Mouse (Mus musculus): Measurements from ENCODE around the gene Pradc1. TPM values are rescaled to one million over a fixed set of nuclear protein-coding genes. Genes with fewer than 3 reads are reported as not detected.
A peak's percentile ranks its signal among the peaks of the same experiment; 100 is the strongest.

The Pradc1 gene
- total and polyA plus RNA-seq, 2 experiments, result 6.3 to 19.7 TPM

DNA sequence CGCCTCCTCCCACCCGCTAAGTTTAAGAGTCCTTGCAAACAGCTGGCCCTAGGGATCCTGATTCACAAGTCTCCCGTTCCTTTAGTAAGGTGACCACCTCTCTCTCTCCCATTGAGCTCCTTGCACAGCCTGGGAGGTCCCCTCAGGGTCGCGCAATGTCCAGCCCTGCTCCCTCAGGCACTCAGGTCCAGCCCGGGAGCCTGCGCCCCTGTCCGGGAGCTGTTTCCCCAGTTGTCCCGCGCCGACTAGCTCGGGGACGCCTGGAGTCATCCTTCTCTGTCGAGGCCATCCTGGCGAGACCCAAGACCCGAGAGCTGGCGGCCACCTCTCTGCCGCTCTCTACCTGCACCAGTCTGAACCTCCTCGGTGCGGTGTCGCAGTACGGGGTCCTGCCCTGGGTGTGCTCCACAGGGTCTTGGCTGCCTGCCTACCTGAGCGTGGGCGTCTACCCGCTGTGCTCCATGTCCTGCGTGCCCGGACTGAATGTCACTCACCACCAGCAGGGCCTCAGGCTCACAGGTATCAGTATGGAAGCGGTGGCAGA lies 27.9 kb downstream of the Pradc1 start, which contains the start of gene Noto:
TSS of gene Noto (plus strand) at position 51 of the 544 bp plus-strand sequence.
- no peak for DNase-seq (ENCODE audit: extremely low read depth, low read depth, low spot score)
- Histone ChIP-seq H3K9ac (ENCODE audit: low read depth, low read length) (no peak within 1 kb of the TSS), H3K79me2 (ENCODE audit: control insufficient read depth, insufficient read depth, low read length) (no peaks in the 10 kb centered on the region), H3K27me3 (ENCODE audit: control insufficient read depth, insufficient read depth, low read length) (peaks cover 4% of the 10 kb centered on the region), H3K27ac (replicated peaks; ENCODE audit: insufficient read depth, low read depth, low read length) (no peak within 1 kb of the TSS), H3K4me1 (ENCODE audit: control insufficient read depth, insufficient read depth, low read length) (no peaks in the 10 kb centered on the region), H3K36me3 (ENCODE audit: control insufficient read depth, insufficient read depth, low read length) (no peaks in the 10 kb centered on the region), H3K4me3 (ENCODE audit: insufficient read depth, low read depth, low read length) (no peak within 1 kb of the TSS)
- TF ChIP-seq CTCF (IDR thresholded peaks at IDR 0.05; ENCODE audit: low read depth, low read length), result no peak
- TF ChIP-seq POLR2A (IDR thresholded peaks at IDR 0.05; ENCODE audit: extremely low read depth, insufficient read depth, low read length), result no peak
- WGBS, result 25% methylated on average over 28 of the region's 28 CpGs

DNA sequence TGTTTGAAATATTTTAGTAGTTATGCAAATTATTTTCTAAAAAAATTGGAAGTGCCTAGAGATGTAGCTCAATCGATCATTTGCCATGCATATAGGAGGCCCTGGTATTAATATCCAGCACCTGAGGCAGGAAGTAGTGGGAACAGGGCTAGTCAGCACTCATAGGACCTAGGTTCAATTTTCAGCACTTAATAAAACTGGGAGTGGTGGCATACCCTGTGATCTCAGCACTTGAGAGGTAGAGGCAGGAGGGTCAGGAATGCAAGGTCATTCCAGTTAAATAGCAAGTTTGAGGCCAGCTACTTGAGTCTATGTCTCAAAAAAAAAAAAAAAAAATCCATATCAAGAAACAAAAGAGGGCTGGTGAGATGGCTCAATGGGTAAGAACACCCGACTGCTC lies 32.6 kb downstream of the Pradc1 start:
- H3K79me2 ChIP-seq (ENCODE audit: control insufficient read depth, insufficient read depth, low read length), result no peaks in the 10 kb centered on the region
- DNase-seq (ENCODE audit: extremely low read depth, low read depth, low spot score), result no peak
- H3K27me3 ChIP-seq (ENCODE audit: control insufficient read depth, insufficient read depth, low read length), result peaks cover 3% of the 10 kb centered on the region
- H3K36me3 ChIP-seq (ENCODE audit: control insufficient read depth, insufficient read depth, low read length), result no peaks in the 10 kb centered on the region
- WGBS, result 88% methylated on average over 2 of the region's 2 CpGs
- H3K4me1 ChIP-seq (ENCODE audit: control insufficient read depth, insufficient read depth, low read length), result no peaks in the 10 kb centered on the region
- TF ChIP-seq CTCF (IDR thresholded peaks at IDR 0.05; ENCODE audit: low read depth, low read length), result no peak
- no peak for TF ChIP-seq POLR2A (IDR thresholded peaks at IDR 0.05; ENCODE audit: extremely low read depth, insufficient read depth, low read length)
- no peak overlapping the region for H3K9ac ChIP-seq (ENCODE audit: low read depth, low read length)
- H3K27ac ChIP-seq (replicated peaks; ENCODE audit: insufficient read depth, low read depth, low read length), result no peak overlapping the region
- H3K4me3 ChIP-seq (ENCODE audit: insufficient read depth, low read depth, low read length), result no peak overlapping the region

DNA sequence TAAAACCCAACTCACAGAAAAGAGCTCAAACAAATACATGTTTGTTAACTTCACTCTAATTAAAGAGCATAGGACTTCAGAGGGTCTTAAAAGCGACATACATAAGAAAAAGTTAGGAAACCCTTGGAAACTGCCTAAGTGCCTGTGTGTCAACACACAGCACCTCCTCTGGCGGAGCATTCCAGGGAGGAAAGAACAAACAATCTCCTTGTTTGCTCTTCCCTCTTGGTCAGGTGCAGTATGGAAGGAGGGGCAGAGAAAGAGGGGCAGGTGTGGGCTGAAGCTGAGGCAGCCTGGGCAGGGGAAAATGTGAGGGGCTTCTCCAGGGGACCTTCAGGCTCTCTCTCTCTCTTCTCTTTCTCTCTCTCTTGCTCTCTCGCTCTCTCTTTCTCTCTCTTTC lies 35.9 kb downstream of the Pradc1 start:
- DNase-seq (ENCODE audit: extremely low read depth, low read depth, low spot score), result no peak
- TF ChIP-seq POLR2A (IDR thresholded peaks at IDR 0.05; ENCODE audit: extremely low read depth, insufficient read depth, low read length), result no peak
- TF ChIP-seq CTCF (IDR thresholded peaks at IDR 0.05; ENCODE audit: low read depth, low read length), result no peak
- Histone ChIP-seq H3K36me3 (ENCODE audit: control insufficient read depth, insufficient read depth, low read length) (no peaks in the 10 kb centered on the region), H3K4me3 (ENCODE audit: insufficient read depth, low read depth, low read length) (no peak overlapping the region), H3K79me2 (ENCODE audit: control insufficient read depth, insufficient read depth, low read length) (no peaks in the 10 kb centered on the region), H3K9ac (ENCODE audit: low read depth, low read length) (no peak overlapping the region), H3K27ac (replicated peaks; ENCODE audit: insufficient read depth, low read depth, low read length) (no peak overlapping the region), H3K27me3 (ENCODE audit: control insufficient read depth, insufficient read depth, low read length) (no peaks in the 10 kb centered on the region), H3K4me1 (ENCODE audit: control insufficient read depth, insufficient read depth, low read length) (no peaks in the 10 kb centered on the region)
- 50% methylated on average over 3 of the region's 3 CpGs for WGBS

DNA sequence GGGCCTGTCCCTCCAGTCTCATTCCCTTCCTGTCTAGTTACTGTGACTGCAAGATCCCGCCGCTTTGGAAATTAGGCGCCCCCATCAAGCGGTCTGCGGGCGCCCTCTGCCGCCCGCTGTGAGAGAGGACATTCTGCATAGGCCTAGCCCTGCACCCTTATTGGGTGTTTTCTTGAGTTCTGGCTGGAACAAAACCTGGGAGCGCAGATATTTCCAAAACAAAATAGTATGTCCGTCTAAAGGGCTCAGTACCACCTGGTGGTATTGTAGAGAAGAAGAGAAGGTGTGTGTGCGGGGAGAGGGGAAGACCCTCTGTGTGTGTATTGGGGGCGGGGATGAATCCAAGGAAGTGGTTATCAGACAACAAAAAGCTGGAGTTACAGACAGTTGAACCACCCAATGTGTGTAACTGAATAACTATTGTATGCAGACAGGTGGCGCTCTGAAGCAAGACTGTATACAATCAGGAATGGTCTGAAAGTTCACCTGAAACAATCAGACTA lies 40.9 kb downstream of the Pradc1 start:
- no peaks in the 10 kb centered on the region for H3K36me3 ChIP-seq (ENCODE audit: control insufficient read depth, insufficient read depth, low read length)
- H3K9ac ChIP-seq (ENCODE audit: low read depth, low read length), result no peak overlapping the region
- no peak overlapping the region for H3K27ac ChIP-seq (replicated peaks; ENCODE audit: insufficient read depth, low read depth, low read length)
- H3K4me3 ChIP-seq (ENCODE audit: insufficient read depth, low read depth, low read length), result no peak overlapping the region
- peak; percentile 19 for DNase-seq (ENCODE audit: extremely low read depth, low read depth, low spot score)
- peaks cover 7% of the 10 kb centered on the region for H3K27me3 ChIP-seq (ENCODE audit: control insufficient read depth, insufficient read depth, low read length)
- 21% methylated on average over 13 of the region's 13 CpGs for WGBS
- H3K4me1 ChIP-seq (ENCODE audit: control insufficient read depth, insufficient read depth, low read length), result no peaks in the 10 kb centered on the region
- H3K79me2 ChIP-seq (ENCODE audit: control insufficient read depth, insufficient read depth, low read length), result no peaks in the 10 kb centered on the region
- TF ChIP-seq POLR2A (IDR thresholded peaks at IDR 0.05; ENCODE audit: extremely low read depth, insufficient read depth, low read length), result no peak
- peak; percentile 80 for TF ChIP-seq CTCF (IDR thresholded peaks at IDR 0.05; ENCODE audit: low read depth, low read length)

DNA sequence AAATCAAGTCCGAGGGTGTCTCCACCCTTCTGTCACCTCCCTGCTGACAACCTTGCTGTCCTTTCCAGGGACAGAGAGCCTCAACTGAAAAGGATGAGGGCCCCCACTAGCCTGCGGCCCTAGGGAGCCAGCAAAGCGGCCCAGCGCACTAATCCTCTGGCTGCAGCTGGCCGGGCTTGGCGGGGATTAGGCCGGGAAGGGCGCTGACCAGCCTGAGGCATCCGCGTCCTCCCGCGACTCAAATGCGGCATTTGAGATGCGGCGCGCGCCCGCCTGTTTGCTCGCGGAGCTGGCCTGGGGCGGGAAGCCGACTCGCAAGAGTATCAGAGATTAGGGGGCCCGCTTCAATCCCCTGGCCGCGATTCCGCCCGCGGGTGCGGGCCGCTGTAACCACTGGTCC lies 42.8 kb downstream of the Pradc1 start:
- TF ChIP-seq POLR2A (IDR thresholded peaks at IDR 0.05; ENCODE audit: extremely low read depth, insufficient read depth, low read length) (no peak), CTCF (IDR thresholded peaks at IDR 0.05; ENCODE audit: low read depth, low read length) (no peak)
- WGBS, result 9% methylated on average over 31 of the region's 31 CpGs
- no peak for DNase-seq (ENCODE audit: extremely low read depth, low read depth, low spot score)
- Histone ChIP-seq H3K27ac (replicated peaks; ENCODE audit: insufficient read depth, low read depth, low read length) (no peak overlapping the region), H3K9ac (ENCODE audit: low read depth, low read length) (no peak overlapping the region), H3K27me3 (ENCODE audit: control insufficient read depth, insufficient read depth, low read length) (peaks cover 7% of the 10 kb centered on the region), H3K4me3 (ENCODE audit: insufficient read depth, low read depth, low read length) (no peak overlapping the region), H3K79me2 (ENCODE audit: control insufficient read depth, insufficient read depth, low read length) (no peaks in the 10 kb centered on the region), H3K36me3 (ENCODE audit: control insufficient read depth, insufficient read depth, low read length) (no peaks in the 10 kb centered on the region), H3K4me1 (ENCODE audit: control insufficient read depth, insufficient read depth, low read length) (no peaks in the 10 kb centered on the region)

DNA sequence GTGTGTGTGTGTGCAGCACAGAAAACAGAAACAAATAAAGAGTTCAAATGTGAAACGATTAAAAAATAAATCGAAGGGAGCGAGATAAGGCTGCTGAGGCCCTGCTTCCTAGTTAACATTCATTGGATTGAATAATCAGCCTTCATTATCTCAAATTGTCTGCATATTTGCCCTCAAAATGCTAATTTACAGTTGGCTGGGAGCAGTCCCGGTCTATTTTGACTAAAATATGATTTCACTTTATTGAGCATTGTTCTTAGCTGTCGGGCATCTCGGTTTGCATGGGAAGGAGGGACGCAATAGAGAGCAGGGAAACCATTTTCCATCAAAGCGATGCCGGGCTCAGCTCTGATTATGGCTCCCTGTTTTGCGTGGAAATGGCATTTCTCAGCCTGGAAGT lies 48.7 kb downstream of the Pradc1 start:
- no peaks in the 10 kb centered on the region for H3K36me3 ChIP-seq (ENCODE audit: control insufficient read depth, insufficient read depth, low read length)
- H3K79me2 ChIP-seq (ENCODE audit: control insufficient read depth, insufficient read depth, low read length), result no peaks in the 10 kb centered on the region
- no peak overlapping the region for H3K9ac ChIP-seq (ENCODE audit: low read depth, low read length)
- H3K27ac ChIP-seq (replicated peaks; ENCODE audit: insufficient read depth, low read depth, low read length), result no peak overlapping the region
- no peak overlapping the region for H3K4me3 ChIP-seq (ENCODE audit: insufficient read depth, low read depth, low read length)
- TF ChIP-seq CTCF (IDR thresholded peaks at IDR 0.05; ENCODE audit: low read depth, low read length) (no peak), POLR2A (IDR thresholded peaks at IDR 0.05; ENCODE audit: extremely low read depth, insufficient read depth, low read length) (no peak)
- WGBS, result 74% methylated on average over 10 of the region's 10 CpGs
- H3K4me1 ChIP-seq (ENCODE audit: control insufficient read depth, insufficient read depth, low read length), result no peaks in the 10 kb centered on the region
- no peaks in the 10 kb centered on the region; the same call in 1 of the 2 replicates for H3K27me3 ChIP-seq (ENCODE audit: control insufficient read depth, insufficient read depth, low read length)
- DNase-seq (ENCODE audit: extremely low read depth, low read depth, low spot score), result no peak
